Mouse (Mus musculus) spleen, adult 18-20 months (tissue): Measurements from ENCODE around the gene Podxl.
"Not testable (repeated sequence)": the region's sequence is repeated elsewhere in the genome, so short reads cannot be mapped to it uniquely, and the experiment has no call there.

Experiments used
- DNase-seq, 2 experiments: peaks; one replicate each; pipeline ENCODE4 v3.0.0; 2022; ENCODE audit warnings: mixed read lengths in 2 of 2

Gene Podxl

GRCm38 (mm10) chr6:31564901-31565391 is 1.2 kb upstream of the Podxl start:
- no peak for DNase-seq

GRCm38 (mm10) chr6:31564182-31564531 is 376 bp upstream of the Podxl start:
- no peak for DNase-seq

- DNase-seq: no peak
These were observed 1.3 kb downstream of the Podxl start for GRCm38 (mm10) chr6:31562371-31563080.

DNA sequence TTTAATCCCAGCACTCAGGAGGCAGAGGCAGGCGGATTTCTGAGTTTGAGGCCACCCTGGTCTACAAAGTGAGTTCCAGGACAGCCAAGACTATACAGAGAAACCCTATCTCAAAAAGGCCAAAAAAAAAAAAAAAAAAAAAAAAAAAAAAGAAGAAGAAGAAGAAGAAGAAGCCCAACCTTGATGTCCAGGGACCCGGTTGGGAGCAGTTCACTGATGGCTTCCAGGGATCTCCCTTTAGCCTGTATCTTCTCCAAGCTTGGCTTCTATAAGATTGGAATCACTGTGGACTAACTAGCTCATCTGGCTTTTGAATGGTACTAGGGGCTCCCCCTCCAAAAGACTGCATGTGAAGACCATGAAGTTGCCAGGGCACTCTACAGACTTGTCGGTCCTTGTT is 1.8 kb downstream of the Podxl start:
- DNase-seq: not testable (repeated sequence)

DNA sequence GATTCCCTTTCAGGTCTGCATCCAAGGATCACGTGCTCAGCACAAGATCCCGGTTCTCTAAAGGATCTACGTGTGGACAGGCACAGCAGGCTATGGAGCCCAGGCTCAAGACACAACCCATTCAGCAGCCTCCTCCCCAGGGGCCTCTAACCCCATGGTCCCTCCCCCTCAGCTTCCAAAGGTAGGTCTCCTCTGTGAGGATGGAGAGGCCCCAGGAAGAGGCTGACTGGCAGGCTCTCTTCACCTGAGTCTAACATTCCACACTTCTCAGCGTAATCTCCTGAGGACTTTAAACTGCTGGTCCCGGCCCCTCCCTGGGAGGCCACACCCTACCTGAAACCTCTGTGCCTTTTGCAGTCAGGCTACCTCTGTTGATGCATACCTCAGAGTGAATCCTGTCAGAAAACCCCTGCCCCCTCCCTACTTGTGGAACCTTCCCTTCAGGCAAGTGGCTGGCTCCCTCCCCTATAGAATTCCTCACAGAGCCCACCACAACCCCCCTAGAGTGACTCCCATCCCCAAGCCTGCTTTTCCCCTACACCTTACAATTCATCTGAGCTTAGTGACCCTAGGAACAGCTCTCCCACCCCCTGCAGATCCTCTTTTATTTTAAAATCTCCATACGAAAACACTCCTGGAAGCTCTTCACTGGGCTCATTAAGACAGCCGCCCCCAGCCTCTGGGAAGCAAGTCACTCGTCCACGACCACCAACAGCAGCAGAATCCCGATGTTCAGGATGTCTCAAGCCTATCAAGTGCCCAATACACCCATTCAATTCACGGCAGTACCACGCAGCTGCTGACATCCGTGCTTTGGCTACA is 3.4 kb downstream of the Podxl start:
- DNase-seq: no peak

DNA sequence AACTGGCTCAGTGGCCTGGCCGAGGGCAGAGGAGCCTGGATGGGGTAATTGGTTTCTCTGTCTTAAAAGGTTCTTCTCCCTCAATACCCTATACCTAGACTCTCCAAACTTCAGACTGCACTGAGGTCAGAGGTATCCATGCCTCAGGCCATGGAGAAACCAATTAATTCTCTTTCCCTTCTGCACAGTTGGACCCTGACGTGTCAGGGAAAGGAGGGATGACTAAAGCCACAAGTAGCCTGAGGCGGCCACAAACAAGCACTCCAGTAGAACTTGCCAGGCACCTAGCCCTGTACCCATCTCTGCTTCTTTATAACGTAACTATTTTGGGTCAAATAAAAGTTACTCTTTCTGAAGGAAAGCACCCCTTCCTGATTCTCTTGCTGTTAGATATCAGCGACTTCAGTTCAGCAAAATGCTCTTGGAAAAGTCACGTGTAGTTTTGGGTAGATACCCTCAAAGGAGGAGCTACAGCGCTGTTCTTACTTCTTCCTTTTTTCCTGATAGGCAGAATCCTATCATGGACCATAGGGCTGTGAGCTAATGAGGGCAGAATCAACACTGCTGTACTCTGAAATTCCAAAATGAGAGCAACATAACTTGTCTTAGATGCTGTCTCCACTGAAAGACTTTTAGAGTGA is 7.2 kb downstream of the Podxl start:
- DNase-seq: no peak

- DNase-seq: no peak
These were observed 12.8 kb downstream of the Podxl start for GRCm38 (mm10) chr6:31550876-31551532.

GRCm38 (mm10) chr6:31549361-31550051 is 14.3 kb downstream of the Podxl start:
- DNase-seq: no peak

DNA sequence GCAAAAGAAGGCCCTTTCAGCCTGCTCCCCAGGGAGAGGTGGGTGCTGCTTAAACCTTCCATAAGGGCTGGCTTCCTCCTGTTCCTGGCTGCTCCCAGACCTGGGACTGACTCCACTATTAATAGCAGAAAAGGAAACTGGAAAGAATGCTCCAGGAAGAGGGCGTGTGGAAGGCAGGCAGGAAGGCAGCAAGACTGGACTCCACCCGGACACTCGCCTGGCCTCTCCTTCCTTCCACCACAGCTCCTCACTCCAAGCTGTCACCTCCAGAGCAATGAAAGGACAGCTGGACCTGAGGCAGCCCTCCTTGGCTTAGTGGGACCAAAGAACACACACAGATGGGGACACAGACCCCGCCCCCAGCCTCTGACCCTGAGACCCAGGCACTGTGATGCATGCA is 19.5 kb downstream of the Podxl start:
- DNase-seq: no peak

GRCm38 (mm10) chr6:31540018-31540417 is 23.8 kb downstream of the Podxl start:
- DNase-seq: no peak

GRCm38 (mm10) chr6:31538112-31538511 is 25.7 kb downstream of the Podxl start:
- no peak for DNase-seq

- no peak for DNase-seq
These were observed 26.6 kb downstream of the Podxl start for GRCm38 (mm10) chr6:31537193-31537592.

GRCm38 (mm10) chr6:31534705-31535104 is 29.1 kb downstream of the Podxl start:
- no peak for DNase-seq

DNA sequence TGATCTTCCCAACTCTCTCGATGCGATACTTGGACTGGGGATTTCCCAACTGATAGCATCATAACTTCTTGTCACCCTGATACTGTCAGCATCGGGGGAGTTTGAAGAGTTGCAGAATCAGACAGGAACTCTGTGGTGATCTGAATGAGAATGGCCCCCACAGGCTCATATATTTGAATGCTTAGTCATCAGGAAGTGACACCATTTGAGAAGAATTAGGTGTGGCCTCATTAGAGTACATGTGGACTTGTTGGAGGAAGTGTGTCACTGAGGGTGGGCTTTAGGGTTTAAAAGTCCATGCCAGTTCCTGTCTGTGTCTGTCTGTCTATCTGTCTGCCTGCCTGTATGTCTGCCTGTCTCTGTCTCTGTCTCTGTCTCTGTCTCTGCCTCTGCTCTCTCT is 31.9 kb downstream of the Podxl start:
- no peak for DNase-seq

GRCm38 (mm10) chr6:31528339-31528738 is 35.4 kb downstream of the Podxl start:
- no peak for DNase-seq

DNA sequence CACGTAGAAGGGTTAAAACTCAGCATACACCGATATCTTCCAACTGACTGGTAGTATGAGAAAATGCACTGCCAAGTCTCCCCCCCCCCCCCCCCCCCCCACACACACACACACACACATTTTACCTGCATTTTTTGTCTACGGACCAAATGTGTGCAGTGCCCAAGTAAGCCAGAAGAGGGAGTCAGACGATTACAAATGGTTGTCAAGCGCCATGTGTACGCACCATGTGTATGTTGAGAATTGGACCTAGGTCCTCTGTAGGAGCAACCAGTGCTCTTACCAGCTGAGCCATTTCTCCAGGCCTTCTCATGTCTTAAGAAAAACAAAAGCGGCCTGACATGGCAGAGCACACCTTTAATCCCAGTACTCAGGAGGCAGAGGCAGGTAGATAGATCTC is 35.9 kb downstream of the Podxl start:
- no peak for DNase-seq

DNA sequence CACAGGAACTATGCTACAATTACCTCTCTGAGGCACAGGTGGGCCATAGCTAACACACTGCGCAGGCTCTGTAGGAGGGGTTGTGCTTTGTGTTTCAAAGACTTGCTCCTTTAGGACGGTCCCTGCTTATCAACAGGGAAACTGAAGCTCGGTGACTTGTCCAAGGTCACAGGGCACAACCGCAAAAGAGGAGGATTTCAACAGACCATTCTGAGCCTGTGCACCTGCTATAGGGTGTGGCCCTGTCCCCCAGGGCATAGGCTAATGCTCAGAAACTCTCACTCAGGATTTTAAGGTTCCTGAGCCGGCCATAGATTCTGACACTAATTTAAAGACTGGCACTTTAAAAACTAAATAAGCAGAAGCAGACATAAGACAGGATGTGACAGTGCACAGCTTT is 36.9 kb downstream of the Podxl start:
- no peak for DNase-seq

DNA sequence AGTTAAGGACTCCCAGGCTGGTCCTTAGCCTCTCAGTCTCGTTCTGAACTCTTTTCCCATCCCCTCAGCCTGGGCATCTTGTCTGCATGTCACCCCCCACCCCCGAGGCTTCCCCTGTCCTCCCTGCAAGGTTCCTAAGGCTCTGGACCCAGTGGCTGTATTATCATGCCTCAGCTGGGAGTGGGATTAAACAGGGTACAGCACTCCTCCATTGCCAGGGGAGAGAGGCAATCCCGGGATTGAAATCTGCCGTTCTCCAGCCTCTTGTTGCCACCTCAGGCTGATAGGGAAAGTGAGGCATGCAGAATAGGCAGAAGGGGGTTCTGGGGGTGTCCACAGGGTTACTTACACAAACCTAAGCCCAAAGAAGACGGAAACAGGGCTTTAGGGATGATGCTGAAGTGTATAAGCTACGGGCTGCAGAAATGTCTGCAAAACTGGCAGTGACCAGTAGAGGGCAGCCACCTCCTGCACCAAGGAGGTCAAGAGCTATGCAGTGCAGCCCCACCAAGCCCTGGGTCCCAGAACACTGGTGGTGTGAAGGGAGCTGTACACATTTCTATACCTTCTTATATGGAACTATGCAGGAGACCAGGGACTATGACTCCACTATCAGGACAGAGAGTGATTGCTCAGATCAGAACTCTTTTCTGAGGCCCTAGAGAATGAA is 38.4 kb downstream of the Podxl start:
- peak in 1 of 2 experiments; percentile 46 for DNase-seq

DNA sequence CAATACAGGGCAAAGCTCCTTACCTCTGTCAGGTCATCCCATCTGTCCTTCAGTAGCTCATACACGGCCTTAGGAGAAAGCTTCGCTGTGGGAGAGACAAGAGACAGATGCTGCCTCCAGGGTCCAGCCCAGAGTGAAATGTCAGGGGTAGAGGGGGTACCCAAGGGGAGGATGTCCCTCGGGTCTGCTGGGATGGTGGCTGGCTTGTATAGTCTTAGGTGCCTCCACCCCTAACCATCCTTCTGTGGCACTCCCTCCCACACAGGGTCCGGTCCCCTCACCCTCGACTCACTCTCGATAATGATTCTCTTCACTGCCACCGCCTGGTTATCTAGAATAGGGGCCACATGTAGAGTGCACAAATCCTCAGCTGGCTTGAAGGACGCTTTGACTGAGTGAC is 39.1 kb downstream of the Podxl start:
- DNase-seq: no peak

DNA sequence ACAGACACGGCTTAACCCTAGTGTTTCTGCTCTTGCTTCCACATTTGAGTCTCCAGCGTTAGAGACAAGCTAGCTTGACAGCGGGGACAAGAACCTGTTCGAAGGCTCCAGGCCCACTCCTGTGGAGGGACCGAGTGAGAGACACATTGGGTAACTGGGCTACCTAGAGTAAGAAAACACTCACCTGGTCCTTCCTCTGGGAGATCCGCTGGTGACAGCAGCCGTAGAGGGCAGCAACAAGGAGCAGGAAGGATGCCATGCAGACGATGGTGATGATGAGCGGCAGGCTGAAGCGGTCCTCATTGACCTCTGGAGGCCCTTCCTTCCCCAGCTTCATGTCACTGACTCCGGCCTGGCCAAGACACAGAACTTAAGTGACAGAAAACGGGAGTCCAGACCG is 39.7 kb downstream of the Podxl start:
- DNase-seq: no peak

DNA sequence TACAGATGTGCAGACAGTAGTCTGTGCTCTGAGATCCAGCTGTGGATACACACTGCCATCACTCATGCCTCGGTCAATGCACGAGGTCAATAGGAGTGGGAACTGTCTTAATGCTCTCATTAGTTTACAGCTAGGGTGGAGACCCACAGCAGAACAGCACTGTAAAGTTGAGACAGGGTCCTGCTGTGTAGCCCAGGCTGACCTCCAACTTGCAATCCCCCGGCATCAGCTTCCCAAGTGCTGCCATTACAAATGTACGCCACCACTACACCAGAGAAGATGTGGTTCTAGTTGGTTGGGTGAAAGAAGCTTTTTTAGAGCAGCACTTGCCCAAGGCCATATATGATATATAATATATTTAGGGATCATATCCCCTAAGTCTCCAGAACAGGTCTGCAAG is 40.1 kb downstream of the Podxl start:
- DNase-seq: no peak

GRCm38 (mm10) chr6:31523039-31523438 is 40.7 kb downstream of the Podxl start:
- no peak for DNase-seq
